Mouse (Mus musculus) CH12.LX (cell line): ENCODE data around the gene Dmrta1. TPM values are rescaled to one million over a fixed set of nuclear protein-coding genes. Genes with fewer than 3 reads are reported as not detected.
A peak's percentile ranks its signal among the peaks of the same experiment; 100 is the strongest.

ENCODE experiments used
- DNase-seq: peaks from one replicate; pipeline ENCODE4 v3.0.0-alpha.2; 2013; ENCODE audit errors: extremely low read depth
- H3K27ac ChIP-seq: 2 replicates; pipeline ENCODE4 v1.5.1; 2012; ENCODE audit warnings: low read depth, mild to moderate bottlenecking, control low read depth, moderate library complexity; ENCODE audit not compliant: insufficient read depth
- H3K27me3 ChIP-seq: replicated peaks from 2 replicates; pipeline ENCODE3; 2012; ENCODE audit warnings: inconsistent platforms
- H3K36me3 ChIP-seq, 2 experiments: replicated peaks in 1 of 2; 2 replicates each; pipeline versions ENCODE3 to v1.6.1; 2012; ENCODE audit warnings: inconsistent platforms in 1 of 2, low read length in 1 of 2, mild to moderate bottlenecking in 1 of 2, mixed read lengths in 1 of 2, moderate library complexity in 1 of 2; ENCODE audit not compliant: control insufficient read depth in 1 of 2, insufficient read depth in 1 of 2
- H3K4me1 ChIP-seq, 2 experiments: 2 replicates each; pipeline ENCODE4 v1.6.1; 2012; ENCODE audit warnings: inconsistent platforms in 1 of 2, moderate library complexity in 1 of 2; ENCODE audit not compliant: insufficient read depth in 2 of 2, control insufficient read depth in 1 of 2
- H3K4me2 ChIP-seq: 2 replicates; pipeline ENCODE4 v1.6.1; 2012; ENCODE audit warnings: low read depth, mild to moderate bottlenecking, control low read depth; ENCODE audit not compliant: poor library complexity, insufficient read depth, severe bottlenecking
- H3K4me3 ChIP-seq, 3 experiments: fragments of 150-350 bp in 1 of 3; sonication (generic) in 1 of 3; replicated peaks in 1 of 3; 2 replicates each; pipeline versions ENCODE3 to v1.5.1; 2011 to 2012; ENCODE audit warnings: low read depth in 2 of 3, low read length in 2 of 3, mild to moderate bottlenecking in 2 of 3, moderate library complexity in 2 of 3, control low read depth in 1 of 3, improper control_type of control experiment in 1 of 3, inconsistent platforms in 1 of 3, mixed read lengths in 1 of 3; ENCODE audit not compliant: poor library complexity in 1 of 3
- H3K79me2 ChIP-seq: replicated peaks from 2 replicates; pipeline ENCODE4 v1.6.1; 2012; ENCODE audit warnings: mild to moderate bottlenecking, moderate library complexity; ENCODE audit not compliant: control insufficient read depth, poor library complexity, insufficient read depth, severe bottlenecking; ENCODE audit errors: extremely low read depth
- H3K9ac ChIP-seq: 2 replicates; pipeline ENCODE4 v1.6.1; 2012; ENCODE audit warnings: low read depth, mild to moderate bottlenecking, control low read depth, moderate library complexity; ENCODE audit not compliant: insufficient read depth
- H3K9me3 ChIP-seq: replicated peaks from 2 replicates; pipeline ENCODE3; 2012; ENCODE audit warnings: low read length, inconsistent platforms, mixed read lengths
- CHD1 ChIP-seq: IDR thresholded peaks from 2 replicates; pipeline ENCODE4 v1.6.1; 2012; ENCODE audit warnings: low read depth, low read length, improper control_type of control experiment, inconsistent platforms
- CHD2 ChIP-seq: IDR thresholded peaks from 2 replicates; pipeline ENCODE4 v1.6.1; 2011; ENCODE audit warnings: low read length, improper control_type of control experiment
- E2F4 ChIP-seq: IDR thresholded peaks from 2 replicates; pipeline ENCODE4 v1.6.1; 2011; ENCODE audit warnings: low read depth, low read length, improper control_type of control experiment; ENCODE audit not compliant: insufficient replicate concordance
- ELF1 ChIP-seq: IDR thresholded peaks from 2 replicates; pipeline ENCODE4 v1.6.1; 2014; ENCODE audit warnings: low read depth, mild to moderate bottlenecking, inconsistent platforms, low read length, improper control_type of control experiment
- GABPA ChIP-seq: IDR thresholded peaks from 2 replicates; pipeline ENCODE4 v1.6.1; 2012; ENCODE audit warnings: low read depth, low read length, improper control_type of control experiment, inconsistent platforms; ENCODE audit not compliant: insufficient replicate concordance
- MAFK ChIP-seq: IDR thresholded peaks from 2 replicates; pipeline ENCODE4 v1.6.1; 2011; ENCODE audit warnings: low read length, improper control_type of control experiment; ENCODE audit not compliant: insufficient replicate concordance
- MAX ChIP-seq: IDR thresholded peaks from 2 replicates; pipeline ENCODE4 v1.6.1; 2011; ENCODE audit warnings: low read length, improper control_type of control experiment
- MXI1 ChIP-seq: IDR thresholded peaks from 2 replicates; pipeline ENCODE4 v1.6.1; 2011; ENCODE audit warnings: mild to moderate bottlenecking, low read depth, low read length, improper control_type of control experiment
- NELFE ChIP-seq: IDR thresholded peaks from 2 replicates; pipeline ENCODE4 v1.6.1; 2011; ENCODE audit warnings: low read depth, low read length, improper control_type of control experiment
- NRF1 ChIP-seq: IDR thresholded peaks from 2 replicates; pipeline ENCODE4 v1.6.1; 2014; ENCODE audit warnings: low read depth, mild to moderate bottlenecking, inconsistent platforms, low read length, improper control_type of control experiment, moderate library complexity
- PAX5 ChIP-seq: IDR thresholded peaks from 2 replicates; pipeline ENCODE4 v1.6.1; 2012; ENCODE audit warnings: low read length, inconsistent platforms, mixed read lengths
- POLR2A ChIP-seq: IDR thresholded peaks from 2 replicates; pipeline ENCODE4 v1.6.1; 2011; ENCODE audit warnings: low read depth, mild to moderate bottlenecking, improper control_type of control experiment, low read length
- POLR2AphosphoS2 ChIP-seq: IDR thresholded peaks from 2 replicates; pipeline ENCODE4 v1.6.1; 2011; ENCODE audit warnings: low read depth, low read length, improper control_type of control experiment
- RAD21 ChIP-seq: IDR thresholded peaks from 2 replicates; pipeline ENCODE4 v1.6.1; 2011; ENCODE audit warnings: low read depth, mild to moderate bottlenecking, low read length, improper control_type of control experiment, moderate library complexity
- RCOR1 ChIP-seq: conservative IDR thresholded peaks from 2 replicates; pipeline ENCODE4 v1.6.1; 2012; ENCODE audit warnings: low read depth, mild to moderate bottlenecking, inconsistent platforms, low read length, improper control_type of control experiment
- SIN3A ChIP-seq: IDR thresholded peaks from 2 replicates; pipeline ENCODE4 v1.6.1; 2012; ENCODE audit warnings: low read length, improper control_type of control experiment, inconsistent platforms
- TBP ChIP-seq: conservative IDR thresholded peaks from 2 replicates; pipeline ENCODE4 v1.6.1; 2011; ENCODE audit warnings: low read depth, low read length, improper control_type of control experiment
- USF2 ChIP-seq: conservative IDR thresholded peaks from 2 replicates; pipeline ENCODE4 v1.6.1; 2011; ENCODE audit warnings: low read depth, low read length, improper control_type of control experiment
- ZKSCAN1 ChIP-seq: IDR thresholded peaks from 2 replicates; pipeline ENCODE4 v1.6.1; 2012; ENCODE audit warnings: low read depth, inconsistent platforms, low read length, improper control_type of control experiment, borderline replicate concordance
- ZMIZ1 ChIP-seq: IDR thresholded peaks from 2 replicates; pipeline ENCODE4 v1.6.1; 2012; ENCODE audit warnings: low read depth, mild to moderate bottlenecking, inconsistent platforms, low read length, improper control_type of control experiment
- dilution Hi-C: fragments of 300-500 bp; cut with MboI; formaldehyde crosslinking; loops from 2 replicates; pipeline ENCODE4 v1.14.3; 2020; ENCODE audit warnings: low sequenced_read_pairs; ENCODE audit not compliant: extremely low pct_unique_long_range_greater_than_20kb, extremely low pct_ligation_motif_present
- in situ Hi-C: fragments of 300-500 bp; cut with MboI; formaldehyde crosslinking; loops from 3 replicates; pipeline ENCODE4 v1.14.3; 2019; ENCODE audit warnings: low sequenced_read_pairs, low pct_ligation_motif_present, low pct_unique_long_range_greater_than_20kb, mixed read lengths
- polyA plus RNA-seq: library from polyadenylated mRNA; unstranded; fragments of >175 nt; gene quantifications from 2 replicates; pipeline ENCODE4 v1.2.1, GENCODE M21; 2012; ENCODE audit warnings: low read depth; ENCODE audit not compliant: insufficient read length
- total RNA-seq, 2 experiments: library from RNA; depleted of rRNA; stranded (reverse); fragments of 300-350 nt in 1 of 2; fragments of >200 nt in 1 of 2; gene quantifications; 2 replicates each; pipeline ENCODE4 v1.2.3; 2012 to 2014

Gene Dmrta1
- total and polyA plus RNA-seq, 3 experiments = not detected

GRCm38 (mm10) chr4:89674711-89675110 is 4.5 kb upstream of the Dmrta1 start:
- Histone ChIP-seq H3K4me1 (no peaks in the 10 kb centered on the region), H3K4me3 (no peak overlapping the region), H3K79me2 (no peaks in the 10 kb centered on the region), H3K27ac (no peak overlapping the region), H3K27me3 (no peaks in the 10 kb centered on the region), H3K9ac (no peak overlapping the region), H3K36me3 (no peaks in the 10 kb centered on the region), H3K9me3 (no peaks in the 10 kb centered on the region), H3K4me2 (no peak overlapping the region)
- DNase-seq = no peak
- dilution Hi-C loops = no loop called here
- in situ Hi-C loops = loop anchor here (25.0 kb wide), 1 partner anchor 787 kb away; the partner anchor contains the start of gene Ifne
- peak; percentile 63; the same call in 1 of the 2 replicates for TF ChIP-seq MAFK
- TF ChIP-seq CHD1 = no peak

GRCm38 (mm10) chr4:89677903-89678302 is 1.3 kb upstream of the Dmrta1 start:
- Histone ChIP-seq H3K36me3 (no peaks in the 10 kb centered on the region), H3K79me2 (no peaks in the 10 kb centered on the region), H3K27ac (no peak overlapping the region), H3K27me3 (no peaks in the 10 kb centered on the region), H3K9me3 (no peaks in the 10 kb centered on the region), H3K4me1 (peaks cover 0 to 4% of the 10 kb centered on the region in 2 experiments; a peak in 1 of 4 replicates), H3K4me3 (no peak overlapping the region), H3K9ac (no peak overlapping the region), H3K4me2 (no peak overlapping the region)
- DNase-seq = no peak
- dilution Hi-C loops (no loop called here), in situ Hi-C loops (loop anchor here (25.0 kb wide), 1 partner anchor 791 kb away; the partner anchor contains the start of gene Ifne)
- TF ChIP-seq USF2 = no peak
- TF ChIP-seq NELFE = no peak
- TF ChIP-seq PAX5 = no peak
- no peak for TF ChIP-seq RAD21

GRCm38 (mm10) chr4:89678713-89679112 is 523 bp upstream of the Dmrta1 start:
- H3K4me2 ChIP-seq = no peak overlapping the region
- H3K27me3 ChIP-seq = no peaks in the 10 kb centered on the region
- no peaks in the 10 kb centered on the region for H3K9me3 ChIP-seq
- no peaks in the 10 kb centered on the region for H3K36me3 ChIP-seq
- no peak overlapping the region for H3K9ac ChIP-seq
- H3K4me1 ChIP-seq = peaks cover 0 to 4% of the 10 kb centered on the region in 2 experiments; a peak in 1 of 4 replicates
- H3K4me3 ChIP-seq = no peak overlapping the region
- H3K27ac ChIP-seq = no peak overlapping the region
- DNase-seq = no peak
- no peak for TF ChIP-seq RAD21
- TF ChIP-seq ELF1 = no peak
- no peak for TF ChIP-seq RCOR1
- no peak for TF ChIP-seq ZKSCAN1
- TF ChIP-seq MXI1 = no peak
- TF ChIP-seq CHD2 = no peak
- no peak for TF ChIP-seq POLR2AphosphoS2
- TF ChIP-seq MAX = no peak
- no peak for TF ChIP-seq ZMIZ1
- no peak for TF ChIP-seq POLR2A
- no peak for TF ChIP-seq E2F4
- TF ChIP-seq CHD1 = no peak
- no peak for TF ChIP-seq GABPA
- no peak for TF ChIP-seq SIN3A
- TF ChIP-seq TBP = no peak
- no peak for TF ChIP-seq NRF1
- dilution Hi-C loops = no loop called here
- H3K79me2 ChIP-seq = no peaks in the 10 kb centered on the region
- in situ Hi-C loops = loop anchor here (25.0 kb wide), 1 partner anchor 791 kb away; the partner anchor contains the start of gene Ifne
